Mouse (Mus musculus): Measurements from ENCODE around the gene BC030499. TPM values are rescaled to one million over a fixed set of nuclear protein-coding genes. Genes with fewer than 3 reads are reported as not detected.

Gene BC030499
- polyA plus RNA-seq, 1 experiment from 2014 or later, result 0.32 TPM

DNA sequence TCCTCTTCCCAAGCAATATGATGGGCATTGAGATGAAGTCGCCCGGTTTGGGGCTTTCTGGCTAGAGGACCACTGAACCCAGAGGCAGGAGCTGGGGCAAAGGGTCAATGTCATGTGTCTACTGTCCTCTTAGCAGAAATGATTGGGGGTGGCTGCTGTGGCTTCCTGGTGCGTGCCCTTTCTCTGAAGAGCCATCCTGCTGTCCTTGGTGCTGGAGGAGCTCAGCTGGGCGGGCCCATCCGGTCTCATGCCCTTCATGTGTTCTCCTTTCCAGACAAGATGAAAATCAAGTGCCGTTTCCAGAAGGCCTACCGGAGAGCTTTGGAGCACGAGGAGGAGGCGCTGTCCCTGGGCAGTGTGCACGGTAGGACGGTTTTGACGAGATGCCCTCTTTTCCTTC is 42.0 kb downstream of the BC030499 start:
- ATAC-seq (ENCODE audit: insufficient number of reproducible peaks, insufficient read depth, low FRiP score, low read depth), result no peak
- H3K4me3 ChIP-seq (ENCODE audit: low read depth, low read length), result no peak overlapping the region
- H3K4me1 ChIP-seq (ENCODE audit: control insufficient read depth, insufficient read depth, low read length), result no peaks in the 10 kb centered on the region
- 93% methylated on average over 12 of the region's 12 CpGs for WGBS
- no peak overlapping the region for H3K27ac ChIP-seq (ENCODE audit: low read length)
- no peaks in the 10 kb centered on the region for H3K9me3 ChIP-seq (ENCODE audit: control insufficient read depth, low read depth, low read length)
- H3K4me2 ChIP-seq (replicated peaks; ENCODE audit: low read depth, low read length), result no peak overlapping the region
- H3K9ac ChIP-seq (replicated peaks; ENCODE audit: low read depth, low read length), result no peak overlapping the region
- H3K36me3 ChIP-seq (ENCODE audit: control insufficient read depth, insufficient read depth, low read length), result peaks cover 14% of the 10 kb centered on the region
- no peaks in the 10 kb centered on the region for H3K27me3 ChIP-seq (ENCODE audit: control insufficient read depth, insufficient read depth, low read length)

- peaks cover 15% of the 10 kb centered on the region for H3K36me3 ChIP-seq (ENCODE audit: control insufficient read depth, insufficient read depth, low read length)
- no peak overlapping the region for H3K4me3 ChIP-seq (ENCODE audit: low read depth, low read length)
- no peaks in the 10 kb centered on the region for H3K4me1 ChIP-seq (ENCODE audit: control insufficient read depth, insufficient read depth, low read length)
- no peak overlapping the region for H3K9ac ChIP-seq (replicated peaks; ENCODE audit: low read depth, low read length)
- H3K4me2 ChIP-seq (replicated peaks; ENCODE audit: low read depth, low read length), result no peak overlapping the region
- no peaks in the 10 kb centered on the region for H3K27me3 ChIP-seq (ENCODE audit: control insufficient read depth, insufficient read depth, low read length)
- no peak for ATAC-seq (ENCODE audit: insufficient number of reproducible peaks, insufficient read depth, low FRiP score, low read depth)
- no peaks in the 10 kb centered on the region for H3K9me3 ChIP-seq (ENCODE audit: control insufficient read depth, low read depth, low read length)
- WGBS, result 89% methylated on average over 5 of the region's 5 CpGs
- H3K27ac ChIP-seq (ENCODE audit: low read length), result no peak overlapping the region
Observed at GRCm38 (mm10) chr11:78333992-78334391, 43.4 kb downstream of the BC030499 start.

GRCm38 (mm10) chr11:78337040-78337439 is 46.4 kb downstream of the BC030499 start:
- no peaks in the 10 kb centered on the region for H3K27me3 ChIP-seq (ENCODE audit: control insufficient read depth, insufficient read depth, low read length)
- no peaks in the 10 kb centered on the region for H3K9me3 ChIP-seq (ENCODE audit: control insufficient read depth, low read depth, low read length)
- H3K4me3 ChIP-seq (ENCODE audit: low read depth, low read length), result no peak overlapping the region
- ATAC-seq (ENCODE audit: insufficient number of reproducible peaks, insufficient read depth, low FRiP score, low read depth), result no peak
- H3K4me1 ChIP-seq (ENCODE audit: control insufficient read depth, insufficient read depth, low read length), result no peaks in the 10 kb centered on the region
- H3K4me2 ChIP-seq (replicated peaks; ENCODE audit: low read depth, low read length), result no peak overlapping the region
- WGBS, result 92% methylated on average over 8 of the region's 8 CpGs
- no peak overlapping the region for H3K9ac ChIP-seq (replicated peaks; ENCODE audit: low read depth, low read length)
- no peak overlapping the region for H3K27ac ChIP-seq (ENCODE audit: low read length)
- H3K36me3 ChIP-seq (ENCODE audit: control insufficient read depth, insufficient read depth, low read length), result peaks cover 17% of the 10 kb centered on the region

DNA sequence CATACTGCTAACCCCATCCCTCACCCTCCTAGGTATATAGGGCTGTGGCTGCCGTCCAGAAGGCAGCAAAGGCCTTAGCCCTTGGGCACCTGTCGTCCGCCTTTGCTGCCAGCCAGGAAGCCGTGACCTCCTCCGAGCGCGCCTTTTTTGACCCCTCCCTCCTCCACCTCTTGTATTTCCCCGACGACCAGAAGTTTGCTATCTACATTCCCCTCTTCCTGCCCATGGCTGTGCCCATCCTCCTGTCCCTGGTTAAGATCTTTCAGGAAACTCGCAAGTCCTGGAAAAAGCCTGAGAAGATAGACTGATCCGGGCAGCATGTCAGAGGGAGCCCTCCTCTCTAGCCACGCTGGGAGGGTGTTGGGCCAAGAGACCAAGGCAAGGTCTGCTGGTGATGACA is 51.1 kb downstream of the BC030499 start:
- H3K9ac ChIP-seq (replicated peaks; ENCODE audit: low read depth, low read length), result no peak overlapping the region
- ATAC-seq (ENCODE audit: insufficient number of reproducible peaks, insufficient read depth, low FRiP score, low read depth), result no peak

DNA sequence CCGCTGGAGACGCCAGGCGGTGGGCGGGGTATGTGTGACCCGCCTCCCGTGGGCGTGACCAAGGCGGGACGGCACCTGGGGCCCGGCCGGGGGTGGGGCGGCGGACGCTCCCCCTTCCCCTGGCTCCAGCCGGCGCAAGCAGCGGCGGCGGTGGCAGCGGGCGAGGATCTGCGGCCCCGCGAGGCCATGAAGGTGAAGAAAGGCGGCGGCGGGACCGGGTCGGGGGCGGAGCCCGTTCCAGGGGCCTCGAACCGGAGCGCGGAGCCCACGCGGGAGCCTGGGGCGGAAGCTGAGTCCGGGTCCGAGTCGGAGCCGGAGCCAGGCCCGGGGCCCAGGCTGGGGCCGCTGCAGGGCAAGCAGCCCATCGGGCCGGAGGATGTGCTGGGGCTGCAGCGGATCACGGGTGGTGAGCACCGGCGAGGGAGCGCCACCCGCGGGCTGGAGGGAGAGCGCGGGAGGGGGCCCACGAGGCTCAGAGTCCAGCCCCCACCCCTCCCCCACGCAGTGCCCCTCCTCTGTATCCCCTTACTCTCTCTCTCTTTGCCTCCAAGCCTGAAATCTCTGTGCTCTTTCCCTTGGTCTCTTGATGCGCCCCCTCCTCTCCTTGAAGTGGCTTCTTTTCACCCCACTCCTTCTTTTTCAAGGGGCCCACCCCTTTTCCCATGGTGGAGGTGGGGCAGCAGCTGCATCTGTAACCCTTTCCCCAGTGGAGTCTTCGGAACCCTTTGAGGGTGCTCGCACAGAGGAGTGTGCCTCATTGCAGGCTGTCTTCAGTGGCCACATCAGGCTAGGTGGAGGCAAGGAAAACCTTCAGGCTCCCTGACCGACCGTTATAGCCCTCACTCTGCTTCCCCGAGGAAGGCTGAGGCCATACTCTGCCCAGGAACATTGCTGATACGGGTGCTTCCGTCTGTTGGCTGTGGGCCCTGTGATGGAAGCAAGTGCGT is 53.0 kb downstream of the BC030499 start, which contains the start of gene Unc119:
Gene Unc119, plus strand, starts transcription at position 102 of the 947 bp plus-strand sequence.
- H3K9me3 ChIP-seq (ENCODE audit: control insufficient read depth, low read depth, low read length), result no peaks in the 10 kb centered on the region
- no peaks in the 10 kb centered on the region for H3K27me3 ChIP-seq (ENCODE audit: control insufficient read depth, insufficient read depth, low read length)
- H3K4me2 ChIP-seq (replicated peaks; ENCODE audit: low read depth, low read length), result peak within 1 kb of the TSS; percentile 84
- H3K4me3 ChIP-seq (ENCODE audit: low read depth, low read length), result peak within 1 kb of the TSS; percentile 94
- peaks cover 19% of the 10 kb centered on the region for H3K4me1 ChIP-seq (ENCODE audit: control insufficient read depth, insufficient read depth, low read length)
- H3K36me3 ChIP-seq (ENCODE audit: control insufficient read depth, insufficient read depth, low read length), result peaks cover 10% of the 10 kb centered on the region
- peak within 1 kb of the TSS; percentile 87 for H3K27ac ChIP-seq (ENCODE audit: low read length)
- H3K9ac ChIP-seq (replicated peaks; ENCODE audit: low read depth, low read length), result peak within 1 kb of the TSS; percentile 87
- ATAC-seq (ENCODE audit: insufficient number of reproducible peaks, insufficient read depth, low FRiP score, low read depth), result peak; percentile 86
- WGBS, result 1% methylated on average over 66 of the region's 66 CpGs

More for the DNA sequence above, 51.1 kb downstream of the BC030499 start:
- H3K4me1 ChIP-seq (ENCODE audit: control insufficient read depth, insufficient read depth, low read length), result peaks cover 19% of the 10 kb centered on the region
- peaks cover 6% of the 10 kb centered on the region for H3K36me3 ChIP-seq (ENCODE audit: control insufficient read depth, insufficient read depth, low read length)
- H3K27ac ChIP-seq (ENCODE audit: low read length), result no peak overlapping the region
- H3K4me2 ChIP-seq (replicated peaks; ENCODE audit: low read depth, low read length), result no peak overlapping the region
- no peak overlapping the region for H3K4me3 ChIP-seq (ENCODE audit: low read depth, low read length)
- 79% methylated on average over 12 of the region's 12 CpGs for WGBS
- no peaks in the 10 kb centered on the region for H3K9me3 ChIP-seq (ENCODE audit: control insufficient read depth, low read depth, low read length)
- H3K27me3 ChIP-seq (ENCODE audit: control insufficient read depth, insufficient read depth, low read length), result no peaks in the 10 kb centered on the region

GRCm38 (mm10) chr11:78344328-78344889 is 53.8 kb downstream of the BC030499 start:
- H3K27ac ChIP-seq (ENCODE audit: low read length), result peak overlapping the region; percentile 87
- H3K9me3 ChIP-seq (ENCODE audit: control insufficient read depth, low read depth, low read length), result no peaks in the 10 kb centered on the region
- H3K27me3 ChIP-seq (ENCODE audit: control insufficient read depth, insufficient read depth, low read length), result no peaks in the 10 kb centered on the region
- peaks cover 10% of the 10 kb centered on the region for H3K36me3 ChIP-seq (ENCODE audit: control insufficient read depth, insufficient read depth, low read length)
- peak overlapping the region; percentile 94 for H3K4me3 ChIP-seq (ENCODE audit: low read depth, low read length)
- no peak overlapping the region; the same call in 1 of the 2 replicates for H3K9ac ChIP-seq (replicated peaks; ENCODE audit: low read depth, low read length)
- H3K4me2 ChIP-seq (replicated peaks; ENCODE audit: low read depth, low read length), result peak overlapping the region; percentile 84
- peaks cover 19% of the 10 kb centered on the region for H3K4me1 ChIP-seq (ENCODE audit: control insufficient read depth, insufficient read depth, low read length)
- no peak for ATAC-seq (ENCODE audit: insufficient number of reproducible peaks, insufficient read depth, low FRiP score, low read depth)
- WGBS, result 66% methylated on average over 6 of the region's 6 CpGs

DNA sequence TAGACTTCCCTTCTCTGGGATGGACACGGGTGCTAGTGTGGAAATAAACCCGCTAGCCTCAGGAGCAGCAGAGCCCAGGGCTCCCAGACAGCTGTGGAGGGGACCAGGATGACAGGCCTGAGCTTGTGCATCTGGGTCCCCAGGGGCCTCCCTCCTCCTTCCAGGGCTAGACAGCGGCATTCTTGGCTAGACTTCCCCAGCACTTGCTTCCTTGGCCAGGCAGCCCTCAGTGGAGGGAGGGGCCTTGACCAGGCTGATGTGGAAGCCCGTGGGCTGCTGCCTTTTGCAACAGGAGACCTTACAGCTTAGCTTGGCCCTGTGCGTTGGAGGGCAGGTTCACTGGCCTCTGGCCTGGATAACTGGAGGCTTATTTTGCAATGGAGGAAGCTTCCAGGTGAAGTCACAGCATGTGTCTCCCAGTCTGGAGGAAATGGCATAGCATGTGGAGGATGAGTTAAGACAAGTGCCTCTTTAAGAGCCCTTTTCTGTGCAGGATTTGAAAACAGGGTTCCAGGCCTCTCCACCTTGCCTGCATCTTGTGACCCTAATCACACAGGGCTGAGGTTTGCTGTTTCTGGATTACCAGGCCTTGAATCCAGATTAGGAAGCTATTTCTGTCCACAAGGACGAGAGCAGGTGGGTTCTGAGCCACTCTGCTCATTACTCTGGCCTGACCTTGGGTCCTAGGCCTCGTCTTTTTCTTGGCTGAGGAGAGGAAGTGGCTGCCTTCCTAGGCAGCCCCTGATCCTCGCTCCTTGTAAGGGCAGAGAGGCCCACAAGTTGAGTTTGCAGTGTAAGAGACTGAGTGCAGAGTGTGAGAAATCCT is 54.5 kb downstream of the BC030499 start:
- Histone ChIP-seq H3K4me1 (ENCODE audit: control insufficient read depth, insufficient read depth, low read length) (peaks cover 26% of the 10 kb centered on the region), H3K27ac (ENCODE audit: low read length) (no peak overlapping the region; the same call in 1 of the 2 replicates), H3K36me3 (ENCODE audit: control insufficient read depth, insufficient read depth, low read length) (peaks cover 10% of the 10 kb centered on the region), H3K9me3 (ENCODE audit: control insufficient read depth, low read depth, low read length) (no peaks in the 10 kb centered on the region), H3K4me2 (replicated peaks; ENCODE audit: low read depth, low read length) (peak overlapping the region; percentile 84), H3K9ac (replicated peaks; ENCODE audit: low read depth, low read length) (no peak overlapping the region), H3K4me3 (ENCODE audit: low read depth, low read length) (0 out of 2 replicates have a peak overlapping the region, but pooled peaks have one; percentile 94), H3K27me3 (ENCODE audit: control insufficient read depth, insufficient read depth, low read length) (no peaks in the 10 kb centered on the region)
- no peak; the same call in 1 of the 2 replicates for ATAC-seq (ENCODE audit: insufficient number of reproducible peaks, insufficient read depth, low FRiP score, low read depth)
- 42% methylated on average over 8 of the region's 8 CpGs for WGBS

GRCm38 (mm10) chr11:78345801-78346200 is 55.2 kb downstream of the BC030499 start:
- Histone ChIP-seq H3K27me3 (ENCODE audit: control insufficient read depth, insufficient read depth, low read length) (no peaks in the 10 kb centered on the region), H3K4me3 (ENCODE audit: low read depth, low read length) (no peak overlapping the region), H3K9ac (replicated peaks; ENCODE audit: low read depth, low read length) (no peak overlapping the region), H3K27ac (ENCODE audit: low read length) (no peak overlapping the region), H3K9me3 (ENCODE audit: control insufficient read depth, low read depth, low read length) (no peaks in the 10 kb centered on the region), H3K36me3 (ENCODE audit: control insufficient read depth, insufficient read depth, low read length) (peaks cover 10% of the 10 kb centered on the region), H3K4me1 (ENCODE audit: control insufficient read depth, insufficient read depth, low read length) (peaks cover 26% of the 10 kb centered on the region), H3K4me2 (replicated peaks; ENCODE audit: low read depth, low read length) (no peak overlapping the region)
- ATAC-seq (ENCODE audit: insufficient number of reproducible peaks, insufficient read depth, low FRiP score, low read depth), result no peak
- 80% methylated on average over 7 of the region's 7 CpGs for WGBS

Measured in stomach, embryonic 14.5 days (tissue).